Comparison of ENCODE assay signal across 8 mouse cellular contexts in genomic region chr17:72917241-72918030, GRCm38 (mm10). TPM values are rescaled to one million over a fixed set of nuclear protein-coding genes. Genes with fewer than 3 reads are reported as not detected.
DNase-seq lines count a peak whose midpoint lies in the region; ATAC-seq and TF ChIP-seq lines count a peak whose summit lies in the region.

No protein-coding gene starts in this region.

- H3K4me3 ChIP-seq in layer of hippocampus, adult 2 months, result peak overlapping the region; percentile 59
- H3K4me3 ChIP-seq in intestine, embryonic 15.5 days (replicated peaks), result peak overlapping the region; percentile 64
- H3K4me3 ChIP-seq in limb, embryonic 12.5 days (replicated peaks), result peak overlapping the region; percentile 68
- peak overlapping the region; percentile 76 for H3K4me3 ChIP-seq in midbrain, embryonic 12.5 days

- peak; percentile 39 for ATAC-seq in common myeloid progenitor, adult 5-6 weeks (replicated peaks; ENCODE audit: low read depth, poor library complexity, severe bottlenecking)
- peak; percentile 48 for ATAC-seq in intestine, embryonic 15.5 days
- ATAC-seq in limb, embryonic 12.5 days (ENCODE audit: insufficient number of reproducible peaks, insufficient read depth, low FRiP score, low TSS enrichment, low read depth), result peak; percentile 59
- peak; percentile 13 for ATAC-seq in midbrain, embryonic 12.5 days (ENCODE audit: low FRiP score, low read depth)

- no peaks in the 10 kb centered on the region for H3K36me3 ChIP-seq in intestine, embryonic 15.5 days
- H3K36me3 ChIP-seq in limb, embryonic 12.5 days, result peaks cover 12% of the 10 kb centered on the region; the same call in 1 of the 2 replicates
- peaks cover 14% of the 10 kb centered on the region for H3K36me3 ChIP-seq in midbrain, embryonic 12.5 days

- DNase-seq in layer of hippocampus, adult 2 months (ENCODE audit: low spot score in 2 of 2), result peak; percentile 31 to 60
- DNase-seq in layer of hippocampus, adult 9-10 months (ENCODE audit: low spot score), result no peak
- peak; percentile 34 to 46 for DNase-seq in gastrocnemius, postnatal 4 days (ENCODE audit: low spot score in 2 of 2)
- peak; percentile 33 to 68 for DNase-seq in spleen, postnatal 10 days (ENCODE audit: low spot score in 2 of 2)

- peak overlapping the region; percentile 97 for H3K4me2 ChIP-seq in intestine, embryonic 15.5 days (replicated peaks)
- peak overlapping the region; percentile 89 for H3K4me2 ChIP-seq in limb, embryonic 12.5 days
- H3K4me2 ChIP-seq in midbrain, embryonic 12.5 days (replicated peaks), result peak overlapping the region; percentile 87

- H3K27ac ChIP-seq in layer of hippocampus, adult 2 months, result peak overlapping the region; percentile 91
- peak overlapping the region; percentile 82 for H3K27ac ChIP-seq in intestine, embryonic 15.5 days
- peak overlapping the region; percentile 73 for H3K27ac ChIP-seq in limb, embryonic 12.5 days
- H3K27ac ChIP-seq in midbrain, embryonic 12.5 days (replicated peaks), result peak overlapping the region; percentile 90

- peak overlapping the region; percentile 78 for H3K9ac ChIP-seq in intestine, embryonic 15.5 days
- peak overlapping the region; percentile 63 for H3K9ac ChIP-seq in limb, embryonic 12.5 days (replicated peaks)
- peak overlapping the region; percentile 88 for H3K9ac ChIP-seq in midbrain, embryonic 12.5 days (replicated peaks)

- H3K27me3 ChIP-seq in intestine, embryonic 15.5 days (replicated peaks), result no peaks in the 10 kb centered on the region
- H3K27me3 ChIP-seq in limb, embryonic 12.5 days, result peaks cover 10% of the 10 kb centered on the region
- H3K27me3 ChIP-seq in midbrain, embryonic 12.5 days, result peaks cover 20% of the 10 kb centered on the region

- H3K4me1 ChIP-seq in intestine, embryonic 15.5 days (replicated peaks), result peaks cover 11% of the 10 kb centered on the region
- peaks cover 35% of the 10 kb centered on the region for H3K4me1 ChIP-seq in limb, embryonic 12.5 days (replicated peaks)
- H3K4me1 ChIP-seq in midbrain, embryonic 12.5 days, result peaks cover 32% of the 10 kb centered on the region

- WGBS in intestine, embryonic 15.5 days, result 1% methylated on average over 37 of the region's 37 CpGs
- WGBS in limb, embryonic 12.5 days, result 2% methylated on average over 37 of the region's 37 CpGs
- WGBS in midbrain, embryonic 12.5 days, result 2% methylated on average over 37 of the region's 37 CpGs

- peak; percentile 63 for TF ChIP-seq CTCF in layer of hippocampus, adult 2 months (conservative IDR thresholded peaks at IDR 0.05)

- no peaks in the 10 kb centered on the region for H3K9me3 ChIP-seq in intestine, embryonic 15.5 days
- no peaks in the 10 kb centered on the region for H3K9me3 ChIP-seq in limb, embryonic 12.5 days
- H3K9me3 ChIP-seq in midbrain, embryonic 12.5 days, result no peaks in the 10 kb centered on the region

RNA-seq across cellular contexts. Expression of gene Lbh, which starts 0.7 kb away (rescaled TPM):
- 10 to 100 TPM; 31.4 to 34.8 TPM for total RNA-seq in layer of hippocampus, adult 2 months (2021)
- total RNA-seq in common myeloid progenitor, adult 5-6 weeks (2017), result 18.0 and 18.1 TPM in 2 replicates
- 10 to 100 TPM; 27.2 to 35.0 TPM for total RNA-seq in gastrocnemius, postnatal 4 days (2021)
- 5.2 and 6.1 TPM in 2 replicates for polyA plus RNA-seq in intestine, embryonic 15.5 days (2015; fragmentation: Nextera tagmentation; extraction: Ambion mirVana)
- 2.4 and 2.7 TPM in 2 replicates for polyA plus RNA-seq in limb, embryonic 12.5 days (2016; fragmentation: Nextera tagmentation; extraction: Ambion mirVana)
- 3.4 TPM in 2 replicates for polyA plus RNA-seq in midbrain, embryonic 12.5 days (2016; fragmentation: Nextera tagmentation; extraction: Ambion mirVana)
